Mouse (Mus musculus): ENCODE data around the gene Btc. TPM values are rescaled to one million over a fixed set of nuclear protein-coding genes. Genes with fewer than 3 reads are reported as not detected.

Gene Btc
- polyA plus RNA-seq (2012; rRNA removed) = 0.04 and 0.08 TPM in 2 replicates

DNA sequence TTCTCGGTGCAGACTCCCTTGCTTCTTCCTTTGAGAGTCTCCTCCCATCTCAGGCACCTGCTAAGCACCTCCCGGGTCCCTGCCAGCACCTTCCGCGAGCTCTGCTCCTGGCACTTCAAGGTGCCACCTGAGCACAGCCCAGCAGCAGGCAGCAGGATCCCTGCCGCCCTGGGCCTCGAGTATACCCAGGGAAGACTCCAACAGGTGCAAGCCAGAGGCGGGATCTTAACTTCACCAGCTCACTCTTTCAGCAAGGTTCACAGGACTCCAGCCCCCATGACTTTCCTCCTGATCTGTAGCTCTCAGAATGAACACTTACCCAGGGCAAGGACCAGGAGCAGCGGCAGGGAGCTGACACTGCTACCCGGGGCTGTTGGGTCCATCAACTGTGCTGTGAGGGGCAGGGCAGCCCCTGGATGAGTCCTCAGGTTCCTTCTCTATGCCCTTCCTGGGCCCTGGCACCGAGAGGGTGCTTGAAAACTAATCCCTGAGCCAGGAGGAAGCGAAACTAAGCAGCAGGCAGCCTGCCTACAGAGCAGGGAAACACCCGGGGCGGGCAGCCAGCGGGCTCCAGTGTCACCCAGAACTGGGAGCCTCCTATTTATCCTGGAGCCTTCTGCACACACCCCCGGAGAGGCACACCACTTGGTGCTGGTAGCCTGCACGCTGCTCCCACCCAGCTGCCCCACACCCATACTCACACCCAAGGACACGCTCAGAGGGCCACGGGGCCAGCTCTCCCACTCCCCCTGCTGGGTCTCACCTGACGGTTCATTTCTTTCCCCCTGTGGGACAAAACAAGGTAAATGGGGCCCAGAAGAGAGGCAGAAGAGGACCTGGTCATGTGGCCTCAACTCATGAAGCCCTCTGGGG is at the start of gene Btc:
Gene Btc (minus strand): TSS at position 656 of the 873 bp plus-strand sequence.
- Histone ChIP-seq H3K27ac (ENCODE audit: control insufficient read depth, insufficient read depth, low read depth, low read length) (no peak within 1 kb of the TSS), H3K4me3 (ENCODE audit: control insufficient read depth, low read depth, low read length) (peak within 1 kb of the TSS; percentile 12), H3K27me3 (ENCODE audit: control insufficient read depth, insufficient read depth, low read length) (no peaks in the 10 kb centered on the region), H3K36me3 (ENCODE audit: control insufficient read depth, insufficient read depth, low read length) (no peaks in the 10 kb centered on the region), H3K4me1 (ENCODE audit: control insufficient read depth, insufficient read depth, low read length) (peaks cover 3% of the 10 kb centered on the region)
- TF ChIP-seq CTCF (IDR thresholded peaks at IDR 0.05; ENCODE audit: control insufficient read depth, insufficient read depth, insufficient replicate concordance, low read depth, low read length) = peak; percentile 23; the same call in 1 of the 2 replicates
- no peak for TF ChIP-seq POLR2A (IDR thresholded peaks at IDR 0.05; ENCODE audit: control insufficient read depth, low read depth, low read length)

DNA sequence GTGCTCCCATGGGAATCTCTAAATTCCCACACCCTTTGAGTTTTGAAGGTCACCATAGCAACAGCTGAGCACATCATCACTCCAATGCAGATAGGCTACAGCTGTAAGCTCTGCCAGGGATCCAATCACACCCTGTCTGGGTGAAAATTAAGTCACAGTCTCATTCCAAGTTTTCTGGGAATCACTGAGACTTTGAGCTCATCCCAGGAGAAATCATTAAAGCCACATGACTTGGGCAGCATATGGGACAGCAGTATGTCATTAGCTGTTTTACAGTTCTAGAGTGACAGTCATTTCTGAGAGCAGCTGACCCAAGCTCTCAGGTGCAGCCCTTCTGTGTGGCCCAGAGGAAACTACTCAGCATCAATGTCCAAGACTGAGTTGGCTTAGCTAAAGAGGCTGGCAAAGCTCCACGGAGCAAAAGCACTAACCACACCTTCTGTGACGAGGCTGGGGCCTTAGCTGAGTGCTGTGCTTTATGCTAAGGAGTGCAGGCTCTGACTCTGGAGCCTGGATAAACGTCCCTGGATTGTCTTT is 42.3 kb upstream of the Btc start:
- no peak overlapping the region for H3K4me3 ChIP-seq (ENCODE audit: control insufficient read depth, low read depth, low read length)
- H3K4me1 ChIP-seq (ENCODE audit: control insufficient read depth, insufficient read depth, low read length) = no peaks in the 10 kb centered on the region
- H3K27ac ChIP-seq (ENCODE audit: control insufficient read depth, insufficient read depth, low read depth, low read length) = no peak overlapping the region
- H3K27me3 ChIP-seq (ENCODE audit: control insufficient read depth, insufficient read depth, low read length) = no peaks in the 10 kb centered on the region
- no peak for TF ChIP-seq CTCF (IDR thresholded peaks at IDR 0.05; ENCODE audit: control insufficient read depth, insufficient read depth, insufficient replicate concordance, low read depth, low read length)
- no peak for TF ChIP-seq POLR2A (IDR thresholded peaks at IDR 0.05; ENCODE audit: control insufficient read depth, low read depth, low read length)
- no peaks in the 10 kb centered on the region for H3K36me3 ChIP-seq (ENCODE audit: control insufficient read depth, insufficient read depth, low read length)

DNA sequence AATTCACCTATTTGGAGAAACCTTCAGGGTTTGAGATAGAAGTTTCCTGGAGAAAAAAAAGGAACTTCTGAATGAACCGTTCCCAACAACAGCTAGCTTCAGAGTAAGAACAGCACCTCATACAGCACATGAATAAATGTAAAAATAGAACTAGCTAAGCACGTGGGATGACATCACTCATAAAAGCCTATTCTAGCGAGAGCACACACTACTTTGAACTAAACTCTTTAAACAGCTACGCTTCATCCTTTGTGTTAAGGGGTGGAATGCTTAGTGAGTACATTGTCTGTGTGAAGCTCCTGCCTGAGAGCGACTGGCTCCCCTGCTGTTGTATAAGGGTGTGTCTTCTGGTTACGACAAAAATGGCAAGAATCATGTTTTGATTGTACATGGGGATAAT is 33.8 kb upstream of the Btc start:
- no peak for TF ChIP-seq POLR2A (IDR thresholded peaks at IDR 0.05; ENCODE audit: control insufficient read depth, low read depth, low read length)
- no peak for TF ChIP-seq CTCF (IDR thresholded peaks at IDR 0.05; ENCODE audit: control insufficient read depth, insufficient read depth, insufficient replicate concordance, low read depth, low read length)
- H3K27me3 ChIP-seq (ENCODE audit: control insufficient read depth, insufficient read depth, low read length) = no peaks in the 10 kb centered on the region
- no peak overlapping the region for H3K4me3 ChIP-seq (ENCODE audit: control insufficient read depth, low read depth, low read length)
- H3K36me3 ChIP-seq (ENCODE audit: control insufficient read depth, insufficient read depth, low read length) = no peaks in the 10 kb centered on the region
- no peak overlapping the region for H3K27ac ChIP-seq (ENCODE audit: control insufficient read depth, insufficient read depth, low read depth, low read length)
- no peaks in the 10 kb centered on the region for H3K4me1 ChIP-seq (ENCODE audit: control insufficient read depth, insufficient read depth, low read length)

- TF ChIP-seq CTCF (IDR thresholded peaks at IDR 0.05; ENCODE audit: control insufficient read depth, insufficient read depth, insufficient replicate concordance, low read depth, low read length) = no peak
- TF ChIP-seq POLR2A (IDR thresholded peaks at IDR 0.05; ENCODE audit: control insufficient read depth, low read depth, low read length) = no peak
- H3K36me3 ChIP-seq (ENCODE audit: control insufficient read depth, insufficient read depth, low read length) = no peaks in the 10 kb centered on the region
- no peak overlapping the region for H3K4me3 ChIP-seq (ENCODE audit: control insufficient read depth, low read depth, low read length)
- H3K27me3 ChIP-seq (ENCODE audit: control insufficient read depth, insufficient read depth, low read length) = no peaks in the 10 kb centered on the region
- no peak overlapping the region for H3K27ac ChIP-seq (ENCODE audit: control insufficient read depth, insufficient read depth, low read depth, low read length)
- H3K4me1 ChIP-seq (ENCODE audit: control insufficient read depth, insufficient read depth, low read length) = no peaks in the 10 kb centered on the region
These were observed 32.2 kb upstream of the Btc start for GRCm38 (mm10) chr5:91434723-91435658.

- no peaks in the 10 kb centered on the region for H3K36me3 ChIP-seq (ENCODE audit: control insufficient read depth, insufficient read depth, low read length)
- no peak overlapping the region for H3K4me3 ChIP-seq (ENCODE audit: control insufficient read depth, low read depth, low read length)
- no peak overlapping the region for H3K27ac ChIP-seq (ENCODE audit: control insufficient read depth, insufficient read depth, low read depth, low read length)
- no peak for TF ChIP-seq POLR2A (IDR thresholded peaks at IDR 0.05; ENCODE audit: control insufficient read depth, low read depth, low read length)
- no peak for TF ChIP-seq CTCF (IDR thresholded peaks at IDR 0.05; ENCODE audit: control insufficient read depth, insufficient read depth, insufficient replicate concordance, low read depth, low read length)
- no peaks in the 10 kb centered on the region for H3K4me1 ChIP-seq (ENCODE audit: control insufficient read depth, insufficient read depth, low read length)
- H3K27me3 ChIP-seq (ENCODE audit: control insufficient read depth, insufficient read depth, low read length) = no peaks in the 10 kb centered on the region
These were observed 25.8 kb upstream of the Btc start for GRCm38 (mm10) chr5:91428547-91428946.

- H3K4me3 ChIP-seq (ENCODE audit: control insufficient read depth, low read depth, low read length) = no peak overlapping the region
- TF ChIP-seq CTCF (IDR thresholded peaks at IDR 0.05; ENCODE audit: control insufficient read depth, insufficient read depth, insufficient replicate concordance, low read depth, low read length) = no peak
- no peak for TF ChIP-seq POLR2A (IDR thresholded peaks at IDR 0.05; ENCODE audit: control insufficient read depth, low read depth, low read length)
- no peaks in the 10 kb centered on the region for H3K27me3 ChIP-seq (ENCODE audit: control insufficient read depth, insufficient read depth, low read length)
- H3K4me1 ChIP-seq (ENCODE audit: control insufficient read depth, insufficient read depth, low read length) = no peaks in the 10 kb centered on the region
- no peaks in the 10 kb centered on the region for H3K36me3 ChIP-seq (ENCODE audit: control insufficient read depth, insufficient read depth, low read length)
- H3K27ac ChIP-seq (ENCODE audit: control insufficient read depth, insufficient read depth, low read depth, low read length) = no peak overlapping the region
These were observed 11.0 kb upstream of the Btc start for GRCm38 (mm10) chr5:91413814-91414213.

- TF ChIP-seq POLR2A (IDR thresholded peaks at IDR 0.05; ENCODE audit: control insufficient read depth, low read depth, low read length) = no peak
- TF ChIP-seq CTCF (IDR thresholded peaks at IDR 0.05; ENCODE audit: control insufficient read depth, insufficient read depth, insufficient replicate concordance, low read depth, low read length) = no peak
These were observed 1.5 kb upstream of the Btc start for GRCm38 (mm10) chr5:91404263-91404662.

More at GRCm38 (mm10) chr5:91404263-91404662, 1.5 kb upstream of the Btc start:
- Histone ChIP-seq H3K36me3 (ENCODE audit: control insufficient read depth, insufficient read depth, low read length) (no peaks in the 10 kb centered on the region), H3K4me3 (ENCODE audit: control insufficient read depth, low read depth, low read length) (no peak overlapping the region), H3K27me3 (ENCODE audit: control insufficient read depth, insufficient read depth, low read length) (no peaks in the 10 kb centered on the region), H3K4me1 (ENCODE audit: control insufficient read depth, insufficient read depth, low read length) (peaks cover 3% of the 10 kb centered on the region), H3K27ac (ENCODE audit: control insufficient read depth, insufficient read depth, low read depth, low read length) (no peak overlapping the region)
